Mouse (Mus musculus): ENCODE measurements around the gene Syngr3.
"Not testable (repeated sequence)": the region's sequence is repeated elsewhere in the genome, so short reads cannot be mapped to it uniquely, and the experiment has no call there.

Syngr3 gene

GRCm38 (mm10) chr17:24676877-24677276, 12.9 kb downstream of the Syngr3 start:
- no peak for DNase-seq (ENCODE audit: low spot score)

GRCm38 (mm10) chr17:24676187-24676586, 13.6 kb downstream of the Syngr3 start:
- DNase-seq (ENCODE audit: low spot score), result peak; percentile 76

- no peak for DNase-seq (ENCODE audit: low spot score)
Measured at GRCm38 (mm10) chr17:24674277-24674676, 15.5 kb downstream of the Syngr3 start.

GRCm38 (mm10) chr17:24672141-24672540, 17.6 kb downstream of the Syngr3 start:
- DNase-seq (ENCODE audit: low spot score), result no peak

- DNase-seq (ENCODE audit: low spot score), result no peak
Measured at GRCm38 (mm10) chr17:24671346-24671745, 18.4 kb downstream of the Syngr3 start.

GRCm38 (mm10) chr17:24670246-24670844, 19.4 kb downstream of the Syngr3 start:
- DNase-seq (ENCODE audit: low spot score), result no peak

GRCm38 (mm10) chr17:24669545-24670245, 20.1 kb downstream of the Syngr3 start, which contains the start of gene Zfp598:
TSS of gene Zfp598 (plus strand) at chr17:24669687.
- DNase-seq (ENCODE audit: low spot score), result peak; percentile 89

- not testable (repeated sequence) for DNase-seq (ENCODE audit: low spot score)
Measured at GRCm38 (mm10) chr17:24669214-24669544, 20.6 kb downstream of the Syngr3 start.

- DNase-seq (ENCODE audit: low spot score), result peak; percentile 59
Measured at GRCm38 (mm10) chr17:24667416-24667815, 22.3 kb downstream of the Syngr3 start.

- DNase-seq (ENCODE audit: low spot score), result not testable (repeated sequence)
Measured at GRCm38 (mm10) chr17:24667011-24667410, 22.7 kb downstream of the Syngr3 start.

- DNase-seq (ENCODE audit: low spot score), result no peak
Measured at GRCm38 (mm10) chr17:24658017-24658758, 31.6 kb downstream of the Syngr3 start, which contains the start of gene Npw. TSS of gene Npw (minus strand) at chr17:24658457.

- no peak for DNase-seq (ENCODE audit: low spot score)
Measured at GRCm38 (mm10) chr17:24654969-24655368, 34.8 kb downstream of the Syngr3 start.

GRCm38 (mm10) chr17:24653967-24654710, 35.6 kb downstream of the Syngr3 start:
- no peak for DNase-seq (ENCODE audit: low spot score)

GRCm38 (mm10) chr17:24651835-24652234, 37.9 kb downstream of the Syngr3 start:
- DNase-seq (ENCODE audit: low spot score), result no peak

GRCm38 (mm10) chr17:24650766-24651165, 39.0 kb downstream of the Syngr3 start:
- DNase-seq (ENCODE audit: low spot score), result no peak

- DNase-seq (ENCODE audit: low spot score), result no peak
Measured at GRCm38 (mm10) chr17:24650070-24650616, 39.6 kb downstream of the Syngr3 start, which contains the start of gene Slc9a3r2. TSS of gene Slc9a3r2 (minus strand) at chr17:24650327.

- no peak for DNase-seq (ENCODE audit: low spot score)
Measured at GRCm38 (mm10) chr17:24649581-24650069, 40.1 kb downstream of the Syngr3 start.

GRCm38 (mm10) chr17:24648731-24649377, 40.9 kb downstream of the Syngr3 start:
- no peak for DNase-seq (ENCODE audit: low spot score)

- no peak for DNase-seq (ENCODE audit: low spot score)
Measured at GRCm38 (mm10) chr17:24647493-24647892, 42.3 kb downstream of the Syngr3 start.

GRCm38 (mm10) chr17:24646381-24646780, 43.4 kb downstream of the Syngr3 start:
- DNase-seq (ENCODE audit: low spot score), result no peak

- DNase-seq (ENCODE audit: low spot score), result no peak
Measured at GRCm38 (mm10) chr17:24645916-24646315, 43.8 kb downstream of the Syngr3 start.

All from c-Kit-positive CD71-positive TER-119-positive erythroid progenitor cells, embryonic 14.5 days (primary cell).